Mouse (Mus musculus): ENCODE data around the gene Zfp512.
"Not testable (repeated sequence)": the region's sequence is repeated elsewhere in the genome, so short reads cannot be mapped to it uniquely, and the experiment has no call there.

The Zfp512 gene

DNA sequence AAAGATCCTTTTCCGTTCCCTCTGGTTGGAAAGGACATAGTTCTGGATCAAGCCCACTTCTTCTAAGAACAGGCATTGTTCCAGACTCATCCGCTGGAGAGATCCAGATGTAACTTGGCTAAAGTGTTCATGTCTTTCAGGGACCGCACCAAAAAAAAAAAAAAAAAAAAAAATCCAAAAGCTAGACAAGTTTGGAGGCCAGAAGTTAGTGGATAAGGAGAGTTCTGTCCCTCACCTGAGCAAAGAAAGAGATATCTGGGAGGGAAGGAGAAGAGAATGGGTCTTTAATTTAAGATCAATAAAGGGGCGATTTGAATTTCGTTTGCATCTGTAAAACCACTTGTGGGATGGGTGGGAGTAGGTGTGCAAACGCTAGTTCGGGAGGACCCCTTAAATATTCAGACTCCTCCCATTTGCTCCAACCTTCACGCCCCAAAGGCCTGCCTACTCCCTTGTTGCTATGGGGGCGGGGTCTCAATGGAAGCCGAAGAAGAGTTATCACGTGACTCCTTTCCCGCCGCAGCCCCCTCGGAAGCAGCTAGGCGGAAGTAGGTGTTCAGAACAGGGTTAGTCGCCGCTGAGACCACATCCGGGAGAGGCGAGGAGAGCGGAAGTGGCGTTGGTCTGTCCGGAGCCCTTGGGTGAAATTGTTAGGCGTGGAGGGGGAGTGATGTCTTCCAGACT, at the start of gene Zfp512:
Gene Zfp512 (plus strand): TSS at position 554 of the 684 bp plus-strand sequence.
- peak; percentile 75 to 83 for DNase-seq (ENCODE audit: low spot score in 2 of 2)

DNA sequence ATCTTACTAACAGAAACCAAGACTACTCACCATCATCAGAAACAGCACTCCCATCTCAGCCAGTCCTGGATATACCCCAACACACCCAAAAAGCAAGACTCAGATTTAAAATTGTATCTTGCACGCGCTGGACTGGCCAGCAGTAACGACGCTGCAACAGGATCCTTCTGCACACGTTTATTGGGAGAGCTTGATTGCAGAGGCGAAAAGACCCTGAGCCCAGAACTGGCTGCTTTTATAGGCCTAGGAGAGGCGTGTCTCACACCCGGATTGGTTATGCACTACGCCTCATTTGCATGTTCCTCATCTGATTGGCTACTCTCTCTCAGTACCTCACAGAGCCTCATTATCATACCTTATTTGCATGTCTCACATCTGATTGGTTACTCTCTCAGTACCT, 17.5 kb upstream of the Zfp512 start:
- not testable (repeated sequence) for DNase-seq (ENCODE audit: low spot score in 2 of 2)

DNA sequence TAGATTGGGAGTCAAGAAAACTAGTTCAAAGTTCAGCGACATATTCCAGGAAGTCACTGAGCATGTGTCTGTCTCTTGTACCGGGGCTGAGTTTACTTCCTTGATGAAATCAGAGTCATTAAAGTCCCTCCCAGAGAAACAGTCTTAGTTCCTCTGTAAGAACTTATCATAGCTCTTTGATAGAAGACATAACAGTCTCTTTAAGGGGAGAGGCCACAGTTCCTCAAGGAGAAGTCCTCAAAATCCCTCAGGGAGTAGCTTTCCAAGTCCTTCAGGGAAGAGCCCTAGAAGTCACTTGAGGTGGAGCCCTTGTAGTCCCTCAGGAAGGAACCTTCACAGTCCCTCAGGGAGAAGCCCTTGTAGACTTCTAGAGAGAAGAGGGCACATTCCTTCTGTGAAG, 895 bp upstream of the Zfp512 start:
- DNase-seq (ENCODE audit: low spot score in 2 of 2), result no peak

DNA sequence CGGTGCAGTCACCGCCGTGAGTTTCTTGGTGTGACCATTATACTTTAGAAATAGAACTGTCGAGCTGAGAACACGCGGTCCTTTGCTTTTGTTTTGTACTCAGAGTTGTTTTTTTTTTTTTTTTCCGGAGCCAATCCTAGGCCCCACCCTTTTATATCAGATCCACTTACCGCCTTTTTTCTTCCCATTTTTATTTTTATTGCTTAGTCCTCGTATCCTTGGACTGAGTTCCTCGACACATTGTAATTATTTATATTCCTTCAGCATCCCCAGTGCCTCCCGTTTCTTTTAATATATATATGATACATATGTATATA, 289 bp downstream of the Zfp512 start:
- DNase-seq (ENCODE audit: low spot score in 2 of 2), result no peak

DNA sequence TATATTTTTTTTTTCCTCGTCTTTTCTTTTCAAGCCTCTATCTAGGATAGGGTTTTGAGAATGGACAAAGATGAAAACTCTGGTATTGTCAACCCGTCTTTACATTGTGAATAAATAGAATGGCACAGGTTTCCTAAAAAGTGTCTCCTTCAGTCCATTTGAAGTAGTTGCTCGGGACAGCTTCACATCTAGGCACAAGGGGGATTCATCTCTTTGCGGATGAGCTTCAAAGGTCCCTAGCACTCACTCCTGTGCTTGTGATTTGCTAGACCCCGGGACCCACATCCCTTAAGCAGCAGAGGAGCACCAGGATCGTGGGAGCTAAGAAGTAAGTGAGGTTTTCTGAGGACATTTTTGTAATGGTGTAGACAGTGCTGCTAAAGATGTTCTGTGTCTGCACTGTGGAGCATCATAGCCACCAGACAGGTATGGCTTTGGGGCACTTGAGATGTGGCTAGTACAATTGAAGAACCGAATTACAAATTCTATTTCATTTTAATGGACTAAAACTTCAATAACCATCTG, 717 bp downstream of the Zfp512 start:
- DNase-seq (ENCODE audit: low spot score in 2 of 2), result no peak

DNA sequence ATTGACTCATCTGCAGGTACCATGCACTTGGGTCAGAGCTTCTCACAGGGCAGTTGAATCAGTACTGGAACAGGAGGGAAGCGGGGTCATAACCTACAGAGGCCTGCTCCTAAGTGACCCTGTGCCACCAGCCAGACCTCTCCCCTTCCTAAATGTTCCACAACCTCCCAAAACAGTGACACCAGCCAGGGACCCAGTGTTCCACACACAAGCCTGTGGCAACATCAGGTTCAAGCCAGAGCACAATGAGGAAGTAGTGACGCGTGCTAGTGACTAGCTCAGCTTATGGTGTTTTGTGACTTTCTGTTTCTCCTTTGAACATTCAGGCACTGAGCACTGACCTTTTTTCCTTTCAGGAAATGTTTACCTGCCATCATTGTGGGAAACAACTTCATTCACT, 15.6 kb downstream of the Zfp512 start:
- DNase-seq (ENCODE audit: low spot score in 2 of 2), result no peak

DNA sequence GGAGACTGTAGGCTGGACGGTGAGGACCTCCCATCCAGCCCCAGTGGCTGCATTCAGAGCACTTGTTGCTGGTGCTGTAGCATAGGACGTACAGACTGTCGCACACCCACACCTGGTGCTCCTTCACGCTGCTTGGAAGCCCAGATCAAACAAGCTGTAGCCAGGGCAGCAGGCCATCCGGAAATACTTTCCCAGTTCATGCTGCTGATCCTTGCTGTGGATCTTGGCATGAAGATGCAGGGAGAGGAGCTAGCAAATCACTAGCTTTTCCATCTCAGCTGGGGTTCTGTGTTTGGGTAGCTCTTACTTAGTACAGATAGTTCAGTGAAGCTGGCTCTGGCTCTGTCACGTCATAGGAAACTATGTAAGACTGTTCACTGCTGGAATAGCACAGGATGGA, 17.5 kb downstream of the Zfp512 start:
- DNase-seq (ENCODE audit: low spot score in 2 of 2), result no peak

DNA sequence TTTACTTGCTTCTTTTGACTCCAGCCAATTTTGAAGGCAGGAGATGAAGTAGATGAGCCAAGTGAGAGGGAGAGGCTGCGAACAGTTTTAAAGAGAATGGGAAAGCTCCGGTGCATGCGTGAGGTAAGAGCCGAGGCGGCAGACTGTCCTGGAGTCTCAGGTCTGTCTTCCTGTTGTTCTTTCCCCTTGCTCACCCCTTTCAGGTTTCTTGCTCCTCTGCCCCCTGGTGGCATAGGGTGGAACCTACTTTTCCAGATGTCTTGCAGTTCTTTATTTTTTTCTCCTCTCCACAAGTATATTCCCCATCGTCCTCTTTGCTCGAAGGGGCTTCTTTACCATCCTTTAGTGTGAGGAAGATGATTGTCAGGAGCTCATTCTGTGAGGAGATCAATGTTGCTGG, 18.1 kb downstream of the Zfp512 start:
- DNase-seq (ENCODE audit: low spot score in 2 of 2), result peak; percentile 27 to 45

DNA sequence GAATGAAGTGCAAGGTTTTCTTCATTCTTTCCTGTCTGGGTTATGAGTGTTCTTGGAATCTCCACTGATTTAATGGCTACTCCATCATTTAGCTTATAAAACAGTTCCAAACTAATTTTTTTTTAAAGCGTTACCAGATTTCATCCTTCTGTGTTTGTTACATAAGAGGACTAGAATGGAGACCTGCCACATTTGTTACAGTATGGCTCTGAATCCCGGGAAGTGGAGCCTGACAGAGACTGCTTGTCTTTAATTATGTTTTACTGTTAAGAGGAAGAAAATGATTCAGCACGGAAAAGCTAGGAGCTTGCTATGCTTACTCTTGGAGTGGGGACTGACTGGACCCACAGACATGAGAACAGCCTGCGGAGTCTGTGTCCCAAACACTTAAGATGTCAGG, 28.3 kb downstream of the Zfp512 start:
- no peak for DNase-seq (ENCODE audit: low spot score in 2 of 2)

DNA sequence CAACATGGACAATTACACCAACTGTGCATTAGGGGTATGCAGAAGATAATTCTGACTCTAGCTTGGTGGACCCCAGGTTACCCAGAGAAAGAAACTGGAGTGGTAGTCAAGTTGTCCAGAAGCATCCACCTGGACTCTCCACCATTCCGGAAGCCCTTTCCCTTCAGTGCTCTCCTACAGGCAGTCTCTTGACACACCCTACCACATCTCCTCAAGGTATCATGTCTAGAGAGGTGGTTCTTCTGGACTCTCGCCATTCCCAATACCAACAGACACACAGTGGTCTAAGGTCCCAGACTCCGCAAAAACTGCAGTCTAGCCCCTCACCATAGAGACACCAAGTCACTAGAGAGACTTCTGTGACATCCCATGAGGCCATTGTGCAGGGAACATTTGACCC, 33.2 kb downstream of the Zfp512 start, which contains the start of gene 4930548H24Rik:
Gene 4930548H24Rik (plus strand): TSS at position 301 of the 400 bp plus-strand sequence.
- no peak for DNase-seq (ENCODE audit: low spot score in 2 of 2)

DNA sequence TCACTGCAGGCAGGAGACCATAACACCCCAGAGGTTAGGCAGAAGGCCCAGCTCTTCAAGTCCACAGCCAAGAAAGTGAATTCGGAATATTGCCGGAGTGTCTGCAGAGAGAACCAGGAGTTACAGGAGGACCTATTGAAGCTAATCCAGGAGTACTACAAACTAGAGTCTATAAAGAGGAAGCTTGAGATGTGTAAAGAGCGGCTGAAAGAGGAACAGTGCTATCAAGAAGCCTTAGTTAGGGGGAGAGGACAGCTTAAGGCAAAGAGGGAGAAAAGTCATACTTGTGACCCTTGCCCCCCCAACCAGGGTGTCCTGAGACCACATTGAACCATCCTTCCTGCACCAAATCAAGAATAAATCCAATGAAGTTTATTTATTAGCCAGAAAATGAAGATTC, 35.7 kb downstream of the Zfp512 start:
- DNase-seq (ENCODE audit: low spot score in 2 of 2), result no peak

DNA sequence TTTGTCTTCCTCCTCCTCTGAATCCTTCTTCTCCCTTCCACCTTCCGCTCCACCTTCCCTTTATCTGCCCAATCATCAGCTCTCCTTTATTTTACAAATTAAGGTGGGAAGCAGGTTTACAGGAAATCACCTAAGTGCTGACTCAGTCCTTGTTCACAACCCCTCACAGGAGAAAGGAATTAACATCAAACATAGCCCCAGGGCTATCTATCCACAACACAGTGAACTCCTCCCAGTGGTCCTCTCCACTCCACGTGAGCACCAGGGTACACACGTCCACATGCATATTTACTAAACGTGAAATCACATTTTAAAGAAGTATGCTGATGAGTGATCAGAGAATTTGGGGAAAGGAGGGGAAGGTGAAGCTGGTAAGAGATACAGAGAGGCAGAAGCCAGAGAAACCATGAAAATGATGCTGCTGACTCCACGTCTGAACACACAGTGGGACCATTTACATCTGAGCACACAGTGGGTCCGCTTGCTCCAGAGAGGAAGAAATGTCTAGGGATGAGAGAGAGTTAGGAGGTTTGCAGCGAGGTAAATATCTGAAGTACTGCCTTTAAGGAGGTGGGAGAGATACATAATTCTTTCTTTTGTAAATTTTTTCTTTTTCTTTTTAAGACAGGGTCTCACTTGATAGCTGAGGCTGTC, 37.0 kb downstream of the Zfp512 start:
- no peak for DNase-seq (ENCODE audit: low spot score in 2 of 2)

DNA sequence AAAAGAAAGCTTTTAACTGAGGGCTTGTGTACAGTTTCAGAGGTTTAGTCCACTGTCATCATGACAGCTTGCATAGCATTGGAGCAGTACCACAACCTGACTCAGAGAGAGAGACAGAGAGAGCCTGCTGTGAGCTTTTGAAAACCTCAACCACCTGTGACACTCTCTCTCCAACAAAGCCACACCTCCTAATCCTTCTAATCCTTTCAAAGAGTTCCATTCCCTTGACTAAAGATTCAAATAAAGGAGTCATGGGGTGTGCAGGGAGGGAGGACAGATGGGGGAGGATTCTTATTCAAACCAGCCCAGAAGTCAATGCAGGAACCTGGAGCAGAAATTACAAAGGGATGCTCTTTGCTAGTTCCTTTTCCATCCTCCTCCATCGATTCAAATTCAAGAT, 39.8 kb downstream of the Zfp512 start:
- DNase-seq (ENCODE audit: low spot score in 2 of 2), result no peak

DNA sequence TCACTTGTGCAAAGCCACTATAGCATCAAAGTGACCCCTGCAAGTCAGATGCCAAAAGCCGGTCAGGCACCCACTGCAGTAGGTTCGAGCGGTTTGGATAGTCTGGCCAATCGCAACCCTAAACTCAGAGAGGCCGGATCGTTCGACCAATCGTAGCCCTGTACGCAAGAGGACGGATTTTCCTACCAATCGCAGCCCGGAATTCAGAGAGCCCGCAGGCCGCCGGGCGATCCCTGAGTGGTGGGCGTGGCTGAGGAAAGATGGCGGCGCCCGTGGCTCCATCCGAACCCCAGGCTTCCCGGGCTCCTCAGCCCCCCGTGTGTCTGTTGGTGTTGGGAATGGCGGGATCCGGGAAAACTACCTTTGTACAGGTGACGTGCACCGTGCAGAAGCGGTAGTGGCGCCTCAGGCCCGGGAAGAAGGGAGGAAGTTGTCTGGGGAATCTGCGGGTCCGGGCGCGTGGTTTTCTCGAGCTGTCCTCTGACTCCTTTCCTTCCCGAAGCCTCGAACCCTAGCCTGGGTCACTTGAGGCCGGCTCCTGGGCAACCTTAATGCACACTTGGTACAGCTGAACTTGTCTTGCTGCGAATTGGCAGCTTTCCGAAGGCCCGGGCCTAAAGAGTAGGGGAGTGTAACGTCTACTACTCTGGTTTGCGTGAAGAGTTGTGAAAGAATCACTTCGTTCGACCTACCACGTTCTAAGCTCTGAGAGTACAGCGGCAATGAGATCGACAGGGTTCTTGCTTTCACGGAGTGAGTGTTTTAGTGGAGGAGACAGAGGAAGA, 42.5 kb downstream of the Zfp512 start, which contains the start of gene Gpn1:
Gene Gpn1 (plus strand): TSS at position 229 of the 785 bp plus-strand sequence.
- DNase-seq (ENCODE audit: low spot score in 2 of 2), result peak; percentile 66 to 86

DNA sequence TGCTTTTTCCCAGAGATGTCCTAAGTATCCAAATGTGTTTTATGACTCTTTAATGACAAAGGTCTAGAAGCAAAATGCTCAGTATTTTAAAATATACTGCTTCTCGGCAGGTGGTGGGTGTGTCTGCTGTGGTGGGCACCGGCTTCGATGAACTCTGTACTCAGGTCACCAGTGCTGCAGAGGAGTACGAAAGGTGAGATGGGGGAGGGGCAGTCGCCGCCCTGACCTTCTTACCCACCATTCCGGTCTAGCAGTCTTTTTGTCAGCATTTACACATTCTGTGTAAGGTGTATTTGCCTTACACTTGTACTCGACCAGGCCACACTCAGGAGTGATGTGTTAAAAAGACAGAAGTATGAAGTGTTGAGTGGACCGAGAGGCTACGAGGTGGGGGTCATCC, 52.6 kb downstream of the Zfp512 start:
- DNase-seq (ENCODE audit: low spot score in 2 of 2), result no peak

DNA sequence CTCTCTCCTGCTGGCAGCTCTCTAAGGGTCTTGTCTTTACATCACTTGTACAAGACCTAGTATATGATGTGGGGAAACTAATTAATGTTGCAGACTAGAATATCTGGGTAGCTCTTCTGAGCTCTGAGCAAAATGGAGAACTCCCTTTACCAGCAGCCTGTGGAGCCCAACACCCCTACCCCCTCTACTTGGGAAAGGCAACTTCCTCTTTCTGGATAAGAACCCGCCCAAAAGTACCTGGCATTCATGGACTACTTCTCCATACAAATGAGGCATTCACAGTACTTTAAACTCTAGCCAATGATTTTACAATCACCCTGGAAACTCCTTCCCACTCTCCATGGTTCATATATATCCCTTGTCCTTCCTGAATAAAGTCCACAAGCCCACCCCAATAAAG, 60.2 kb downstream of the Zfp512 start:
- no peak for DNase-seq (ENCODE audit: low spot score in 2 of 2)

DNA sequence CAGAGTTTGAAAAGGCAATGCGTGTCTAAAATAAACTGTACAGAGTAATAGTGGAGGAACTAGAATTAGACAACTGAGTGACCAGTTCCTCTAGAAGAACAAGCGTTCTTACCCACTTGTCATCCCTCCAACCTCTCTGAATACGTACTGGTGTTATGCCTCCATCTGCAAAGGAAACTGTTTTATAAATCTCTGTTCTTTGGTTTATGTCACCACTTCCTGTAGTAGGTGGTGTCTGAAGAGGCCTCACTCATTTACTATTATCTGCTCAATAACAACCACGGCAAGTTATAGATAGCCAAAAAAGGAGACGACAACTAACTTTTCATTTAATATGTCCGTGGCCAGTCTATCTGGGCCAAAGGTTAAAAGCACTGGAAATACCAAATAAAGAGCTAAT, 68.3 kb downstream of the Zfp512 start:
- no peak for DNase-seq (ENCODE audit: low spot score in 2 of 2)

DNA sequence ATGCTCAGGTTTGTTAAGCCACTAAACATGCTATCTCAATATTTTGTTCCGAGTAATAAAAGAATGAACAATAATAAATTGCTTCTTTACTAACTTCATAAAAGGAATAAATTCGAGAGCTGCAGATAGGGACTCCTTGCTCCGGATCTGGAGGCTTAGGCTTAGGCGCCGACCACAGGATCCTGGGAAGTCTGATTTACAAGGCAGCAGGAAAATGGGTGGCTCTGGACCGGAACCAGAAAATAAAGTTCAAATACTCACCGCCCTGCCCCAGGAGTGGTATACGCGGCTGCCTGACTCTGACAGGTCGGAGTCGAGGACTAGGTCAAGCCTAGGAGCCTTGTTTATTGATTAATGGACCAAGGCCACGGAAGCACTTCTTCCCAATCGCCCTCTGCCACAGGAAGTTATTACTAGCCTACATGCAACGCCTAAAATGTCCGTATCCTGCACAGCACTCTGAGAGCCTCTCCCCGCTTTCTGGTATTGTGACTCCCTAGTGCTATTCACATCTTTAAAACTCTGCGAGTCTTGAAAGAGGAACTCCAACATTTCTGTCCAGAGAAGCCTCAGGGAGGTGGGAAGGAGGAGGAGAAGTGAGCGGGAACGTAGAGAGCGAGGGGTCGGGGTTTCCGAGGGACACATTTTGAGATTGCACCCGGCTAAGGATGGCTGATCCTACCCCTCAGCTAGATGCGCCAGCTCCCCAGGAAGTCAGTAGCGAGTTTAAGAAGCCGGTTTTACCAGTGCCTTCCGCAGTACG, 74.3 kb downstream of the Zfp512 start, which contains the start of gene Slc4a1ap:
Gene Slc4a1ap (plus strand): TSS at position 642 of the 763 bp plus-strand sequence.
- DNase-seq (ENCODE audit: low spot score in 2 of 2), result peak; percentile 63 to 68

DNA sequence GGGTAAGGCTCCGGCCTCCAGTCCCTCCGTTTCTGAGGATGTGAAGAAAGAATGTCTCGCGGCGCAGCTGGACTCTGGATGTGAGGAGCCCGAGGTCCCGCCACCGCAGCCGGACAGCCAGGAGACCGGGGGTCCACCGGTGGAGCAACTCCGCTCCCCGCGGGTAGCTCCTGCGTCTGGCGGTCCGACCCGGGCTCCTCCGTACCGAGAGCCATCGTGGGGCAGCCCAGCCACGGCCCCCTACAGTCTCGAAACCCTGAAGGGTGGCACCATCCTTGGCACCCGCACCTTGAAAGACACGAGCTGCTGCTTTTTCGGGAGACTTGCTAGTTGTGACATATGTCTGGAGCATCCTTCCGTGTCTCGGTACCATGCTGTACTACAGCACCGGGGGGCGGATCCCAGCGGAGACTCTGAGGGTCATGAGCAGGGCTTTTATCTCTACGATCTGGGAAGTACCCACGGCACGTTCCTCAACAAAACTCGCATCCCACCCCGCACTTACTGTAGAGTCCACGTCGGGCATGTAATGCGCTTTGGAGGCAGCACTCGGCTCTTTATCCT, 75.0 kb downstream of the Zfp512 start:
- no peak for DNase-seq (ENCODE audit: low spot score in 2 of 2)

DNA sequence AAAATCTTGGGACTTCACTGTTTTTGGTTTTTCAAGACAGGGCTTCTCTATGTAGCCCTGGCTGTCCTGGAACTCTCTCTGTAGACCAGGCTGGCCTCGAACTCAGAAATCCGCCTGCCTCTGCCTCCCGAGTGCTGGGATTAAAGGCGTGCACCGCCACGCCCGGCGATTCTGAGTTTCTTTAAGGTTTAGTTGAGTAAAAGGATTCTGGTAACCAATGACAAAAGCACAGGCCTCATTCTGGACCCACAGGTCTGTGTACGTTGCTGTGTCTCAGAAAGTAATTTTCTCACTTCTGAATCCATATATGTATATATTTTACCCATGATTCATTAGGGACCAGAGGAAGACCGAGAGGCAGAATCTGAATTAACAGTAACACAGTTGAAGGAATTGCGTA, 75.5 kb downstream of the Zfp512 start, which contains the start of gene Supt7l:
Gene Supt7l (minus strand): TSS at position 101 of the 400 bp plus-strand sequence.
- not testable (repeated sequence) for DNase-seq (ENCODE audit: low spot score in 2 of 2)

DNA sequence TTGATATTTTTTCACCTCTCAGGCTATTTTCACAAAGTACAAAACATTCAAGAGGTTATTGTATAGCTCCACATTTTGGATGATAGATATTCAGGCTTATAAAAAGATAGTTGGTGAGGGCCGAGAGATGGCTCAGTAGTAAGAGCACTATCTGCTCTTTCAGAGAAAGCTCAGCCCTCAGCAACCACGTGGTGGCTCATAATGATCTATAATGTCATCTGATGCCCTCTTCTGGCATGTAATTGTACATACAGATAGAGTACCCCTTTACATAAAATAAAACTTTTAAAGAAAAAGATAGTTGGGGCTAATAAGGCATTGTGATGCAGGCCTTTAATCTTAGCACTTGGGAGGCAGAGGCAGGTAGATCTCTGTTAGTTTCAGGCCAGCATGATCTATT, 76.3 kb downstream of the Zfp512 start:
- DNase-seq (ENCODE audit: low spot score in 2 of 2), result no peak

Data from frontal cortex, postnatal 25 days (tissue).